Mouse (Mus musculus) cortical plate, adult 2 months (tissue): Measurements from ENCODE around the gene Dapk3.

ENCODE experiments used
- CTCF ChIP-seq: fragments of 200-500 bp; IDR thresholded peaks from 2 replicates; pipeline ENCODE4 v1.5.1; 2011; ENCODE audit warnings: mild to moderate bottlenecking, control low read depth, low read length; ENCODE audit not compliant: insufficient read depth; ENCODE audit errors: extremely low read depth
- POLR2A ChIP-seq: fragments of 200-500 bp; IDR thresholded peaks from 2 replicates; pipeline ENCODE4 v1.6.1; 2011; ENCODE audit warnings: mild to moderate bottlenecking, low read length, control low read depth; ENCODE audit not compliant: insufficient read depth; ENCODE audit errors: extremely low read depth

DNA sequence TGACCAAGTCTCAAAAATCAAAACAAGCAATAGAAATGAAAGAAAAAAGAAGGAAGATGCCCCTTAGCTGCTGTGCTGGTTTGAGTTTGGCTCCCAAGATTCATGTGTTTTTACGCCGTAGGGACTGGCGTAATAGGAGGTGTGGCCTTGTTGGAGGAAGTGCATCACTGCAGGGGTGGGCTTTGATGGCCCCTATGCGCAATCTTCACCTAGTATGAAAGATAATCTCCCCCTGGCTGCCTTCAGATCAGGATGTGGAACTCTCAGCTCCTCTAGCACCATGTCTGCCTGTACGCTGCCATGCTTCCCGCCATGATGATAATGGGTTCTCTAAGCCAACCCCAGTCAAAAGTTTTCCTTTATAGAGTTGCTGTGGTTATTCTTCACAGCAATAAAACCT, 33.5 kb downstream of the Dapk3 start:
- TF ChIP-seq POLR2A (no peak), CTCF (no peak)
